Mouse (Mus musculus): ENCODE measurements at regions not wholly inside any gene's neighbourhood (a gene's known extent, or its start where the extent isn't known, plus 50 kb on each side); places are given as distances from the start of the nearest gene placed in this dataset.

DNA sequence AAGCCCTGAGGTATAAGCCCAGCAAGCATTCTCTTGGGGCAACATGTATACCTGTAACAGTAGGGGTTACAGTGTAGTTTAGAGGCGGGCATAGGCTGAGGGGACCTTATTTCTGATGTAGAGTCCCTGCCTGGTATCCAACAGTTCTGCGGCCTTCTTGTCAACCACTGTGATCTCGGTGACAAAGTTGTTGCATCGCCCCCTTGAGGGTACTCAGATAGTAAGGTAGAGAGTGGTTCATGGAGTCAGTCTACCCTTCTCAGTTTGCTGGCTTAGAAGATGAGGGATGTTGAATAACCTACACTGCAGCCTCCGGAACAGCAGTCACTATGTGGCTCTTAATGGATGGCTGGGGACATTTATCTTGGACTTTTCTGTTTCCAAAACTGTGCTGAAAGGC, 1168.3 kb upstream of the A1bg start:
- DNase-seq = no peak

DNA sequence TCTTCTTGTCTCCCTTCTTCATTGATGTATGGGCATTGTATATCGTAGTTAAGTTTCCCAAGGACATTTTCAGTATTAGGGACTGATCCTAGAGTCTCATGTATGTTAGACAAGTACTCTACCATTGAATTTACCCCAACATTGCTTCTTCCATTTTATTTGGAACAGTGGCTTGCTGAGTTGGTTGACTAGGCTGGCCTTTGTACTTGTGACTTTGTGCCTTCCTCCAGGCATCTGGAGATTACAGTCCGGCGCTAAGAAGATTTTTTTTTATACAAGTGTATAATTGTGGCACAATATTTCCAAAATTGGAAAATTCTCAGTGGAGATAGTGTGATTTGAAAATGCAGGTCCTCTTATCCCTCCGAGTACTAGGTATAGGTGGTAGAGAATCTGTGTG, 1165.5 kb upstream of the A1bg start:
- no peak for DNase-seq

DNA sequence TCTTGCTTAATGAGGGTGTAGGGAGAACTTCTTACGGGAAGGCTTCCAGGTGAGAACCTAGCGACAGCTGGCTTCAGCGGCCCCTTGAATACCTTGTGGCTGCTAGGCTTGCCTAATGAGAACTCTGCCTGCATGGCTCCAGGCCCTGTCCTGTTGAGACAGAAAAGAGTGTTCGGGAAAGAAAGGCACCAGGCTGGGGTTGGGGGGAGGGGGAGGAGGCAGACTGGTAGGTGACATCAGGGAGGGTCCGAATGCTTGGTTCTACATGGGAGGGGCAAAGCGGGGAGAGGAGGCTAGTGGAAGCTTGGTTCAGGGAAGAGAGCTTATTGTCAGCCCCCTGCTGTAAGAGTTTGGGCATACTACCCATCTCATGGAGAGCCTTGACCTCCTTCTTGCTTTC, 1164.9 kb upstream of the A1bg start:
- DNase-seq = no peak

- no peak for DNase-seq
Observed at GRCm38 (mm10) chr15:62086037-62086436, 1163.2 kb upstream of the A1bg start.

DNA sequence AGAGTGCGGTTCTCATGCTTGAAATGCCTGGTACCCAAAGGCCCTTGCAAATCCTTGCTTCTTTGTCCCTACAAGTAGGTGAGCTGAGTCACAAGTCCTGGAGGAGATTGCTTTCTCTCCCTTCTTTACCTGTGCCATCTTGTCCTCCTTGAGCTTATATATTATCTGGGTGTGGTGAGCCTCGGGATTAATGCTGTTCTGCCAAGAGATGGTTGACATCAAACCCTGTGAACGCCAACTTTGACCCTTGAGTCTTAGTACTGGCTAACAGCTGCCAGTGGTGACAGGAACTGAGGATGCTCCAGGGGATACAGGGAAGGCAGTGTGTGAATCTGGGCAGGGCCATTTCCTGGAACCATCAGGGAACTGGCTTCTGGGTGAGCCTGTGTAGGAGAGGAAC, 1160.5 kb upstream of the A1bg start:
- DNase-seq = no peak

GRCm38 (mm10) chr15:62082539-62082938, 1159.7 kb upstream of the A1bg start:
- no peak for DNase-seq

- DNase-seq = peak; percentile 92
Observed at GRCm38 (mm10) chr15:62079155-62080109, 1156.6 kb upstream of the A1bg start.

DNA sequence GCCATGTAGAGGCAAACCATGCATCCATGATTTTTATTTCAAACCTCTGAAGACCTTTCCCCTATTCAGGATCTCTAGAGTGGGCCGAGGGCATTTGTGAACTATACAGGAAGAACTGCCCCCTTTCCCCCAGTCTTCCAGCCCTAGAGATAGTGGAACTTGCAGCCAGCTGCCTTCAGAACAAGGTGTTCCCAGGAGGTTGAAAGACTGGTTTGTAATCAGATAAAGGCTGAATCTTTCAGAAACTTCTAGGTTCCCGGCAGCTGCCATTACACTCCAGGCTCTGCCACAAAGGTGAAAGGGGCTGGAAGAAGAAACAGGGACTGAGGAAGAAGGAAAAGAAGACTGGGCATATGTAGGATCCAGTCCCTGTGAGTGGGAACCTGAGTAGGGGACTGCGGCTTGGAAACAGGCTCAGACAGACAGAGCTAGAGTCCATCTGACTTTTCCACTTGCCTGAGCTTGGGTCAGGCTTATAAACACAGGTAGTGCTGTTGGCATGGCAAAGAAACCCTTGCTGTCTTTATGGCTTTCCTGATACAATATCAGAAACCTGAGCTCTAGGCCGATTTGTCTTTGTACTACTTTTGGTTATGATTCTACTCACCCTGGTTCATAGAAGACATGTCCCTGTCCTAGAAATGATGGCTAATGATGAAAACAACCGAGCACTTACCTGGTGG, 1153.9 kb upstream of the A1bg start:
- DNase-seq = no peak

GRCm38 (mm10) chr15:62074735-62075134, 1151.9 kb upstream of the A1bg start:
- no peak for DNase-seq

DNA sequence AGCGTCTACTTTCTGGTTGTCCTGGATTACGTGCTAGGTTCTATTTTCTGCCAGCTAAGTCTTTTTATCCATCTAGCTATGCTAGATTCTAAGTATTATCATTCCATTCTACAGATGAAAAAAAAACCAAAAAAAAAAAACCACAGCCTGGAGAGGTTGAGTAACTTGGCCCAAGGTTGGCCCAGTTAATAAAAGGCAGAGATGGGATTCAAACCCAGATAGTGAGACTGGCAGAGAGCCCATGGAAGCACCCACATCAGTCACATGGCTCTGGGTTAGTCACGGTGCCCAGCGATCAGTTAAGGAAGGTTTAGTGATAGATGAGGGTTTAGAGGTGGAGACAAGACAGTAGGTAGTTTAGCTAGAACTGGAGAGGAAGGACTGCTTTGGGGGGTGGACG, 1150.8 kb upstream of the A1bg start:
- peak; percentile 46 for DNase-seq

DNA sequence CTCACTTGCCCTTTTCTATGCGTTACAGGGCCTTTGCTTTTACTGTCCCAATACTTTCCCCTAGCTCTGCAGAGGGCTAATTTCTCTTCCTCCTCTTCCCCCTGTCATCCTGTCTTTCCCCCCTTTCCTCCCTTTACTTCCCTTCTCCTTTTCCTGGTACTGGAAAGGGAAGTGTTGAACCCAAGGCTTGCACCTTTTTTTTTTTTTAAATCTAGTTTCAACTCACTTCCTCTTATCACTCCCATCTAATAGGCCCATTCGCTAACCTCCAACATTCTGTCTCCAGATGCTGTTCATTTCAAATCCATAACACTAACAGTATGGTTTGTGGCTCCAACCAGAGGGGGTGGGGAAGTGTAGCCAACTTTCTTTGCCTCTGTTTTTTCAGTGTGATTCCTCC, 1148.5 kb upstream of the A1bg start:
- no peak for DNase-seq

DNA sequence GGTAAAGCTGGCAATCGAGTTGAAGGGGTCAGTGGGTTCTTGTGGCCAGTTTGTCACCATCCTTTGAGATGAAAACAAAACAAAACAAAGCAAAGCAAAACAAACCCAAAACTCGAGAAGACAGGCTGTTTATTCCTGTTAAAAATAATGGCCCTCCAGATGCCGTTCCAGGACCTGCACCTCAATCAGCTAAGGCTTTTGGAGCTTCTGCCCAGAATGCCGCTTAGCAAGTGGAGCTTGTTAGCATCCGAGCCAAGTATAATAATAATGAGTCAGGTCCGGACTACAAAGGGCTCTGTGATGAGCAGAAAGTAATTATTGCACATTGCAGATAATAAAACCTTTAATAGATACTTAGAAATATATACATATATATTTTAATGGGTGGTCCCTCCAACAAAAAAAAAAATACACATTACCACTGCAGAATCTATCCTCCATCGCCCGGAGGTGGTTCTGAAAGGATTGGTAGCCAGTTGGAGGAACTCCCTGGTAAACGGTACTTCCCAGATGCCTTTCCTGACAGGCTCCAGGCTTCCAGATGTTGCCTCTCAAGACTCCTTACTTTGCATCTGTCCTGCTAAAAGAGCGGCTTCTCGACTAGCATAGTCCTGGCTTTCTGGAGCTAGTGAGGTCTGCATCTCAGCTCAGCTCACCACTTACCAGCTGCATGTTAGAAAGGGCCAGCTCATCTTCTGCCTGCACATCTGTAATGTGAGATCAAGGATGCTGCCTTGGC, 1145.8 kb upstream of the A1bg start:
- DNase-seq = no peak

DNA sequence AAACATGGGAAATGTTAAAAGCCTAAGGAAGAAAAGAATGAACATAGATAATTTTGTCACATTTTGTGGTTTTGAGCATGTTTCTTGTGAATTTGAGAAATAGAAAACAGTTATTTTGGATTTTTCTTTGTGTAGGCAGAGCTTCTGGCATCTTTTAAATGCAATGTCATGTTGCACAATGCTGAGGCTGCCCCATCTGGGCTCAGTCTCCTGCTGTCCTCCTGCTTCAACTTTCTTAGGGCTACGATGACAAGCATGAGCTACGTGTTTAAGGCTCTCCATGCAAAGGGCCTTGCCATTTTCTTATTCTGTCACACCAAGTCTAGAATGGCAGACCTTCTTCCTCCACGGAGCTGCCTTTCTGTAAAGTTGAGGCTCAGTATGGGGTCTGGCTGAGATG, 1141.6 kb upstream of the A1bg start:
- no peak for DNase-seq

DNA sequence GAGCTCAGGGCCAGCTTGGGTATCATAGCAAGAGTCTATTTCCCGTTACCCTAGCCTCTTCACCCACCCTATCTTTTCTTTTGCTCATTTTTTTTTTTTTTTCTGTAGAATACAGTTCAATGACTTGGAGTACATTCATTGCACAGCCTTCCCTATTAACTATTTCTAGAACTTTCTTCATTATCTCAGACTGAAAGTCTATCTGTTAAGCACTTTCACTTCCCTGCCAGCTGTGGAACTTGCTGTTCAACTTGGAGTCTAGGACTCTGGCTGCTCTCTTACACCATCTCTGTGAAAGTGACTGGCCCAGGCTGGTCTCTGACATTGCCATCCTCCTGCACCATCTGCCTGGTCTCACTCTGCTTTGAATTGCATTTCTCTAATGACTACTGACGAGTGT, 1134.6 kb upstream of the A1bg start:
- no peak for DNase-seq

GRCm38 (mm10) chr15:62056889-62057288, 1134.1 kb upstream of the A1bg start:
- DNase-seq = no peak

DNA sequence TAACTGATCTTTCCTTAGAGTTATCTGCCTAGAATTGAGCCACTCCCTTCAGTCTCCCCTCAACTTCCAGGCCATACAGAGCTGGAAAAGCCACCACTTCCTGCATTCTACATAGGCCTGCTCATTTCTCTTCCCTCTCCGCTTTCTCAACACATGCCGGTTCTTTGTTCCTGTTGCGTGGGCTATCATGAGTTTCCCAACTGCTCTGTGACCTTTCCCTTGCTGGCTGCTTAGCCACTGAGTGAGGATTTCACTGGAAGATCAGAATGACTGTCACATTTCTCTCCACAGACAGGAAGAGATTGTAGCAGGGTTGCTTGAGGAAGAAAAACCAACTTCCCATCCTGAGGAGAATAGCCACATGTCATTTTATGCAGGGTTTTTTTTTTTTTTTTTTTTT, 1133.6 kb upstream of the A1bg start:
- peak; percentile 57 for DNase-seq

DNA sequence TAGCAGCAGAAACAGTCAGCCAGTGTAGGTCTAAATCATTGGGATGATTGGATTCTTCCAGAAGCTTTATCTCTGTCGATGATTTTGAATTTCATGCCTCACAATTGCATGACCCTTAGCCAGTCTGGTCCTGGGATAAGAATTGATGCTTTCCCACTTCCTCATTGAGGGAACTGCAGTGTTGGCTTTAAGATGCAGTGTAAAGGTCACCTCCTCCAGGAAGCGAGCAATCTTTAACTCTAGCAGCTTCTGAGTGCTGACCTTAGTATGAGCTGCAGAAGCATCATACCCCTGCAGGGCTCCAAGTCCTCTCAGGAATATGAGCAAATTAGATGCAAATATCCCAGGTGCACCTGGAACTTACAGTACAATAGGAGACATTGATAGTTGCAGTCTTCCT, 1132.2 kb upstream of the A1bg start:
- DNase-seq = no peak

DNA sequence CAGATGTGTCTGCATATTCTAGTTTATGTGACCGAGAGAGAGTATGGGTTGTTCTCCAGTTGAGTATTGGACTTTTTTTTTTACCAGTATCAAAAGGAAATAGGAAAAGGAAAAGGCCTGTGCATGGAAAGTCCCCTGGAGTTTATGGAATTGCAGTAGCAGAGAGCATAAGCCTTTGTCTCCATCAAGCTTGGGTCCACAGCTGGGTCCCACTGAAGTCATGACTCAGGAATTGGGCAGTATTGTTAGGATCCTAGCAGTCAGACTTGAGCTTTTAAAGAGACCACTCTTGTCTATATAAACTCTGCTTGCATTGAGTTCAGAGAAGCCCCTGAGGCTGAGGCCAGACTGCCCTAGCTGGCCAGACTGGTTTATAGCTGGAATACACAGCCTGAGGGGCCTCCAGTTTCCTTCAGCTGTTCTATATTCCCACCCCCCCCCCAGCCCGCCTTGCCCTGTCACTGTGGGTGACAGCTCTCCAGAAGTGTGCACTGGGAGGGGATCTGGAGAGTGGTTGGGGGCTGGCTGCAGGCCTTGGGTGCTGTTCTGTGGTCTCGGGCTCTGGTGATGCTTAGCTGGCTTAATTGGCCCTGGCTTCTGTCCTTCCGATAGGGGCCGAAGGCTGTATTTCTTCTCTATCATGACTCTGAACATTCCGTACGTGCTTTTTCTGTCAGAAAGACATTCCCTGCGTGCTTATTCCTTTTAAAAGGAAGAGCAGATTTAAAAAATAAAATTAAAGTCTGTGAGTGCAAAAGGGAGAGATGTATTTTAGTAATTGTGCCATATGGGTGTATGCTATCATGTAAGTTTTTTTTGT, 1130.8 kb upstream of the A1bg start:
- DNase-seq = no peak

- DNase-seq = no peak
Observed at GRCm38 (mm10) chr15:62049416-62049815, 1126.6 kb upstream of the A1bg start.

DNA sequence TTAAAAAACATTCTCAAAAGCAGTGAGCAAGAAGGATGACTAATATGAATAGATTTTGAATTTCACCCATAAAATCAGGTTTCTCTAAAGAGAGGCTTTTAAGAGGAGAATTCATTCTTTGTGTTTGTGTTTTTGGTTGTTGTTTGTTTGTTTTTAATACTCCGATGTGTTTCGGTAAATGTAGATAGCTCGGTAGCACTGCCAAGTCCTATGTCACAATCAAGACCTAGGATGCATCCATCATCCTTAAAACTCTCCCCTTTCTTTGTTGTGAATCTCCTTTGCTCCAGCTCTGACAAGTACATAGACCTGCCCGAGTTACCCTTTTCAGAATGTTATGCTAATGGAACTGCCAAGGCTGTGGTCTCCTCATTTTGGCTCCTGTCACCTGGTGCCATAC, 1126.2 kb upstream of the A1bg start:
- no peak for DNase-seq

- DNase-seq = no peak
Observed at GRCm38 (mm10) chr15:62046276-62046675, 1123.5 kb upstream of the A1bg start.

Data from adrenal gland, adult 2 months (tissue).